Mouse (Mus musculus): ENCODE results near the gene Dok4.

The Dok4 gene

GRCm38 (mm10) chr8:94876197-94876730 lies at the start of gene Dok4:
Dok4 (minus strand) TSS chr8:94876330.
- DNase-seq (ENCODE audit: low read depth, low spot score) = peak; percentile 80

- no peak for DNase-seq (ENCODE audit: low read depth, low spot score)
Observed at GRCm38 (mm10) chr8:94923405-94923804, 47.3 kb upstream of the Dok4 start, which contains the start of gene Adgrg5. Adgrg5 (plus strand) TSS chr8:94923694.

- DNase-seq (ENCODE audit: low read depth, low spot score) = no peak
Observed at GRCm38 (mm10) chr8:94922602-94923001, 46.5 kb upstream of the Dok4 start.

GRCm38 (mm10) chr8:94922176-94922575 lies 46.0 kb upstream of the Dok4 start:
- no peak for DNase-seq (ENCODE audit: low read depth, low spot score)

- no peak for DNase-seq (ENCODE audit: low read depth, low spot score)
Observed at GRCm38 (mm10) chr8:94919256-94919655, 43.1 kb upstream of the Dok4 start.

GRCm38 (mm10) chr8:94917851-94918495 lies 41.8 kb upstream of the Dok4 start, which contains the start of gene Ccdc102a:
Ccdc102a (minus strand) TSS chr8:94918098.
- no peak for DNase-seq (ENCODE audit: low read depth, low spot score)

- no peak for DNase-seq (ENCODE audit: low read depth, low spot score)
Observed at GRCm38 (mm10) chr8:94917352-94917751, 41.2 kb upstream of the Dok4 start.

- DNase-seq (ENCODE audit: low read depth, low spot score) = no peak
Observed at GRCm38 (mm10) chr8:94916960-94917324, 40.8 kb upstream of the Dok4 start.

- no peak for DNase-seq (ENCODE audit: low read depth, low spot score)
Observed at GRCm38 (mm10) chr8:94916311-94916959, 40.3 kb upstream of the Dok4 start.

GRCm38 (mm10) chr8:94914701-94915101 lies 38.6 kb upstream of the Dok4 start:
- no peak for DNase-seq (ENCODE audit: low read depth, low spot score)

GRCm38 (mm10) chr8:94914256-94914655 lies 38.1 kb upstream of the Dok4 start:
- no peak for DNase-seq (ENCODE audit: low read depth, low spot score)

- no peak for DNase-seq (ENCODE audit: low read depth, low spot score)
Observed at GRCm38 (mm10) chr8:94913061-94913660, 37.0 kb upstream of the Dok4 start.

- DNase-seq (ENCODE audit: low read depth, low spot score) = peak; percentile 60
Observed at GRCm38 (mm10) chr8:94908847-94909246, 32.7 kb upstream of the Dok4 start.

GRCm38 (mm10) chr8:94907591-94908300 lies 31.6 kb upstream of the Dok4 start:
- no peak for DNase-seq (ENCODE audit: low read depth, low spot score)

GRCm38 (mm10) chr8:94904450-94905175 lies 28.5 kb upstream of the Dok4 start:
- no peak for DNase-seq (ENCODE audit: low read depth, low spot score)

GRCm38 (mm10) chr8:94903709-94904108 lies 27.6 kb upstream of the Dok4 start:
- no peak for DNase-seq (ENCODE audit: low read depth, low spot score)

GRCm38 (mm10) chr8:94901031-94901430 lies 24.9 kb upstream of the Dok4 start:
- DNase-seq (ENCODE audit: low read depth, low spot score) = no peak

GRCm38 (mm10) chr8:94900617-94901016 lies 24.5 kb upstream of the Dok4 start:
- no peak for DNase-seq (ENCODE audit: low read depth, low spot score)

- no peak for DNase-seq (ENCODE audit: low read depth, low spot score)
Observed at GRCm38 (mm10) chr8:94899262-94899661, 23.1 kb upstream of the Dok4 start.

- no peak for DNase-seq (ENCODE audit: low read depth, low spot score)
Observed at GRCm38 (mm10) chr8:94892917-94893316, 16.8 kb upstream of the Dok4 start.

GRCm38 (mm10) chr8:94888383-94889036 lies 12.4 kb upstream of the Dok4 start:
- no peak for DNase-seq (ENCODE audit: low read depth, low spot score)

All from retina, adult 2 months (tissue).